Mouse (Mus musculus): ENCODE measurements at regions not wholly inside any gene's neighbourhood (a gene's known extent, or its start where the extent isn't known, plus 50 kb on each side); places are given as distances from the start of the nearest gene placed in this dataset.
A peak's percentile ranks its signal among the peaks of the same experiment; 100 is the strongest.
"Not testable (repeated sequence)": the region's sequence is repeated elsewhere in the genome, so short reads cannot be mapped to it uniquely, and the experiment has no call there.

GRCm38 (mm10) chr9:5634461-5634953 lies 289.3 kb downstream of the Casp12 start:
- H3K36me3 ChIP-seq (ENCODE audit: control insufficient read depth, insufficient read depth, low read length, poor library complexity, severe bottlenecking) = no peaks in the 10 kb centered on the region
- H3K4me1 ChIP-seq (ENCODE audit: control insufficient read depth, insufficient read depth, low read length) = no peaks in the 10 kb centered on the region
- TF ChIP-seq POLR2A (IDR thresholded peaks at IDR 0.05; ENCODE audit: insufficient read depth, low read length) (no peak), CTCF (IDR thresholded peaks at IDR 0.05; ENCODE audit: low read depth, low read length) (no peak), EP300 (IDR thresholded peaks at IDR 0.05; ENCODE audit: insufficient read depth, low read depth, low read length) (no peak)
- no peak overlapping the region for H3K9ac ChIP-seq (ENCODE audit: low read depth, poor library complexity, severe bottlenecking)
- no peaks in the 10 kb centered on the region for H3K27me3 ChIP-seq (ENCODE audit: control insufficient read depth, insufficient read depth, low read length, poor library complexity, severe bottlenecking)
- no peak overlapping the region for H3K27ac ChIP-seq (ENCODE audit: insufficient read depth, low read length)
- no peaks in the 10 kb centered on the region for H3K9me3 ChIP-seq (replicated peaks; ENCODE audit: control insufficient read depth, insufficient read depth, low read length, poor library complexity, severe bottlenecking)
- no peak overlapping the region for H3K4me3 ChIP-seq (ENCODE audit: low read depth, low read length)

GRCm38 (mm10) chr9:5634969-5635368 lies 289.7 kb downstream of the Casp12 start:
- H3K36me3 ChIP-seq (ENCODE audit: control insufficient read depth, insufficient read depth, low read length, poor library complexity, severe bottlenecking) = no peaks in the 10 kb centered on the region
- H3K4me1 ChIP-seq (ENCODE audit: control insufficient read depth, insufficient read depth, low read length) = no peaks in the 10 kb centered on the region
- H3K4me3 ChIP-seq (ENCODE audit: low read depth, low read length) = no peak overlapping the region
- no peak overlapping the region for H3K9ac ChIP-seq (ENCODE audit: low read depth, poor library complexity, severe bottlenecking)
- TF ChIP-seq POLR2A (IDR thresholded peaks at IDR 0.05; ENCODE audit: insufficient read depth, low read length) (no peak), EP300 (IDR thresholded peaks at IDR 0.05; ENCODE audit: insufficient read depth, low read depth, low read length) (no peak), CTCF (IDR thresholded peaks at IDR 0.05; ENCODE audit: low read depth, low read length) (no peak)
- H3K27ac ChIP-seq (ENCODE audit: insufficient read depth, low read length) = no peak overlapping the region
- H3K9me3 ChIP-seq (replicated peaks; ENCODE audit: control insufficient read depth, insufficient read depth, low read length, poor library complexity, severe bottlenecking) = no peaks in the 10 kb centered on the region
- H3K27me3 ChIP-seq (ENCODE audit: control insufficient read depth, insufficient read depth, low read length, poor library complexity, severe bottlenecking) = no peaks in the 10 kb centered on the region

- no peak overlapping the region for H3K9ac ChIP-seq (ENCODE audit: low read depth, poor library complexity, severe bottlenecking)
- H3K36me3 ChIP-seq (ENCODE audit: control insufficient read depth, insufficient read depth, low read length, poor library complexity, severe bottlenecking) = no peaks in the 10 kb centered on the region
- H3K9me3 ChIP-seq (replicated peaks; ENCODE audit: control insufficient read depth, insufficient read depth, low read length, poor library complexity, severe bottlenecking) = peaks cover 11% of the 10 kb centered on the region
- H3K27ac ChIP-seq (ENCODE audit: insufficient read depth, low read length) = no peak overlapping the region
- H3K4me3 ChIP-seq (ENCODE audit: low read depth, low read length) = no peak overlapping the region
- no peaks in the 10 kb centered on the region for H3K4me1 ChIP-seq (ENCODE audit: control insufficient read depth, insufficient read depth, low read length)
- TF ChIP-seq POLR2A (IDR thresholded peaks at IDR 0.05; ENCODE audit: insufficient read depth, low read length) = no peak
- peak; percentile 74 for TF ChIP-seq EP300 (IDR thresholded peaks at IDR 0.05; ENCODE audit: insufficient read depth, low read depth, low read length)
- TF ChIP-seq CTCF (IDR thresholded peaks at IDR 0.05; ENCODE audit: low read depth, low read length) = no peak
- H3K27me3 ChIP-seq (ENCODE audit: control insufficient read depth, insufficient read depth, low read length, poor library complexity, severe bottlenecking) = no peaks in the 10 kb centered on the region
Measured at GRCm38 (mm10) chr9:5663886-5664285, 318.7 kb downstream of the Casp12 start.

GRCm38 (mm10) chr9:5673551-5673950 lies 328.3 kb downstream of the Casp12 start:
- Histone ChIP-seq H3K27ac (ENCODE audit: insufficient read depth, low read length) (no peak overlapping the region), H3K9me3 (replicated peaks; ENCODE audit: control insufficient read depth, insufficient read depth, low read length, poor library complexity, severe bottlenecking) (no peaks in the 10 kb centered on the region), H3K9ac (ENCODE audit: low read depth, poor library complexity, severe bottlenecking) (no peak overlapping the region), H3K4me1 (ENCODE audit: control insufficient read depth, insufficient read depth, low read length) (no peaks in the 10 kb centered on the region), H3K4me3 (ENCODE audit: low read depth, low read length) (no peak overlapping the region), H3K27me3 (ENCODE audit: control insufficient read depth, insufficient read depth, low read length, poor library complexity, severe bottlenecking) (no peaks in the 10 kb centered on the region), H3K36me3 (ENCODE audit: control insufficient read depth, insufficient read depth, low read length, poor library complexity, severe bottlenecking) (no peaks in the 10 kb centered on the region)
- TF ChIP-seq EP300 (IDR thresholded peaks at IDR 0.05; ENCODE audit: insufficient read depth, low read depth, low read length) (no peak), CTCF (IDR thresholded peaks at IDR 0.05; ENCODE audit: low read depth, low read length) (no peak), POLR2A (IDR thresholded peaks at IDR 0.05; ENCODE audit: insufficient read depth, low read length) (no peak)

- no peaks in the 10 kb centered on the region for H3K36me3 ChIP-seq (ENCODE audit: control insufficient read depth, insufficient read depth, low read length, poor library complexity, severe bottlenecking)
- no peaks in the 10 kb centered on the region for H3K9me3 ChIP-seq (replicated peaks; ENCODE audit: control insufficient read depth, insufficient read depth, low read length, poor library complexity, severe bottlenecking)
- H3K27ac ChIP-seq (ENCODE audit: insufficient read depth, low read length) = no peak overlapping the region
- no peak overlapping the region for H3K9ac ChIP-seq (ENCODE audit: low read depth, poor library complexity, severe bottlenecking)
- no peaks in the 10 kb centered on the region for H3K27me3 ChIP-seq (ENCODE audit: control insufficient read depth, insufficient read depth, low read length, poor library complexity, severe bottlenecking)
- TF ChIP-seq POLR2A (IDR thresholded peaks at IDR 0.05; ENCODE audit: insufficient read depth, low read length) (no peak), EP300 (IDR thresholded peaks at IDR 0.05; ENCODE audit: insufficient read depth, low read depth, low read length) (no peak), CTCF (IDR thresholded peaks at IDR 0.05; ENCODE audit: low read depth, low read length) (no peak)
- H3K4me3 ChIP-seq (ENCODE audit: low read depth, low read length) = no peak overlapping the region
- H3K4me1 ChIP-seq (ENCODE audit: control insufficient read depth, insufficient read depth, low read length) = no peaks in the 10 kb centered on the region
Measured at GRCm38 (mm10) chr9:5708482-5708881, 363.3 kb downstream of the Casp12 start.

GRCm38 (mm10) chr9:5709480-5709879 lies 364.2 kb downstream of the Casp12 start:
- Histone ChIP-seq H3K27ac (ENCODE audit: insufficient read depth, low read length) (no peak overlapping the region), H3K4me3 (ENCODE audit: low read depth, low read length) (no peak overlapping the region), H3K4me1 (ENCODE audit: control insufficient read depth, insufficient read depth, low read length) (no peaks in the 10 kb centered on the region), H3K36me3 (ENCODE audit: control insufficient read depth, insufficient read depth, low read length, poor library complexity, severe bottlenecking) (no peaks in the 10 kb centered on the region), H3K9me3 (replicated peaks; ENCODE audit: control insufficient read depth, insufficient read depth, low read length, poor library complexity, severe bottlenecking) (no peaks in the 10 kb centered on the region), H3K9ac (ENCODE audit: low read depth, poor library complexity, severe bottlenecking) (no peak overlapping the region), H3K27me3 (ENCODE audit: control insufficient read depth, insufficient read depth, low read length, poor library complexity, severe bottlenecking) (no peaks in the 10 kb centered on the region)
- no peak for TF ChIP-seq EP300 (IDR thresholded peaks at IDR 0.05; ENCODE audit: insufficient read depth, low read depth, low read length)
- TF ChIP-seq POLR2A (IDR thresholded peaks at IDR 0.05; ENCODE audit: insufficient read depth, low read length) = no peak
- TF ChIP-seq CTCF (IDR thresholded peaks at IDR 0.05; ENCODE audit: low read depth, low read length) = no peak

- not testable (repeated sequence) for H3K36me3 ChIP-seq (ENCODE audit: control insufficient read depth, insufficient read depth, low read length, poor library complexity, severe bottlenecking); H3K9ac ChIP-seq (ENCODE audit: low read depth, poor library complexity, severe bottlenecking); H3K4me1 ChIP-seq (ENCODE audit: control insufficient read depth, insufficient read depth, low read length); H3K27me3 ChIP-seq (ENCODE audit: control insufficient read depth, insufficient read depth, low read length, poor library complexity, severe bottlenecking); H3K27ac ChIP-seq (ENCODE audit: insufficient read depth, low read length); H3K4me3 ChIP-seq (ENCODE audit: low read depth, low read length); H3K9me3 ChIP-seq (replicated peaks; ENCODE audit: control insufficient read depth, insufficient read depth, low read length, poor library complexity, severe bottlenecking)
Measured at GRCm38 (mm10) chr9:5718585-5718984, 373.4 kb downstream of the Casp12 start.
